Mouse (Mus musculus) kidney, postnatal 10 days (tissue): ENCODE data around the gene Mrtfa.
A peak's percentile ranks its signal among the peaks of the same experiment; 100 is the strongest.

ENCODE experiments used
- DNase-seq: peaks from one replicate; pipeline ENCODE4 v3.0.0; 2021; ENCODE audit warnings: mixed read lengths

The Mrtfa gene

GRCm38 (mm10) chr15:81190630-81191178 lies at the start of gene Mrtfa:
Mrtfa (minus strand) TSS chr15:81190757.
- peak; percentile 99 for DNase-seq

- DNase-seq = no peak
Observed at GRCm38 (mm10) chr15:81239794-81240343, 49.3 kb upstream of the Mrtfa start.

GRCm38 (mm10) chr15:81239261-81239660 lies 48.7 kb upstream of the Mrtfa start:
- DNase-seq = peak; percentile 75

DNA sequence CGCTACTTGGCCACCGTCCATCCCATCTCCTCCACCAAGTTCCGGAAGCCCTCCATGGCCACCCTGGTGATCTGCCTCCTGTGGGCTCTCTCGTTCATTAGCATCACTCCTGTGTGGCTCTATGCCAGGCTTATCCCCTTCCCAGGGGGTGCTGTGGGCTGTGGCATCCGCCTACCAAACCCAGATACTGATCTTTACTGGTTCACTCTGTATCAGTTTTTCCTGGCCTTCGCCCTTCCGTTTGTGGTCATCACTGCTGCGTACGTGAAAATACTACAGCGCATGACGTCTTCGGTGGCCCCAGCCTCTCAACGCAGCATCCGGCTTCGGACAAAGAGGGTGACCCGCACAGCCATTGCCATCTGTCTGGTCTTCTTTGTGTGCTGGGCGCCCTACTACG lies 46.9 kb upstream of the Mrtfa start:
- DNase-seq = no peak

DNA sequence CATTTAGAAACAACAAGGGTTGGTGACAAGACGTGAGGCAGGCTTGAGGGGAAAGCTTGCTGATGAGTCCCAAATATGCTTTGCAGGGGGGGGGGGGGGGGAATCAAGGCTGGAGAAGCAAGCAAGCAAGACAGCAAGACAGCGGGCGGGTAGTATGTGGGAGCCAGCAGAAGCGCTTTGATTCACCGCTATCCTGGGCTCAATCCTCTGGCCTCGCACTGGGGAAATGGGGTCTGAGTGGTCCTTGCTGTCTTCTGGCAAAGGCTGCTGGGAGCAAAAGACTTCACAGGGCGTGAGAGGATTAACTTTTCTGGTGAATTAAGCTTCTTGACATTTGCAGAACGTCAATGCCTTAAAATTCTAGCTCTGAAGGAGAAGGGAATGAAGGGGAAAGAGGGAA lies 45.5 kb upstream of the Mrtfa start:
- DNase-seq = no peak

- peak; percentile 70 for DNase-seq
Observed at GRCm38 (mm10) chr15:81235086-81235920, 44.7 kb upstream of the Mrtfa start, which contains the start of gene Mchr1. Mchr1 (plus strand) TSS chr15:81235499.

DNA sequence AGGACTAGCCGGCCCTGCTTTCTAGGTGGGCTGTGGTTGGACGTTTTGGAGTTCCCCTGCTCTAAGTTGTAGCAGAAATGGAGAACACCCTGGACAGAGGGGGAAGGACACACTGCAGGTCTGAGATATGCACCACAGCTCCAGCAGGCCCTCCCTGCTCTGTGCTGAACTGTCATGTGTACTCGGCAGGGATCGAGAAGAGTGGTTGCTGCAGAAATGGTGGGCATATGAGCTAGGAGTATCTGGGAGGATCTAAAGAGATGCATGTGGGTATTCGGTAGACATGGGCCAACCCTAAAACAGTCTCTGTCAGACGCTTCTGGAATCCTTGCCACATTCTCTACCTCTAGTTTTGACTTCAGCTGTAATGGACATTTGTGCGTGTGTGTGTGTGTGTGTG lies 40.8 kb upstream of the Mrtfa start:
- DNase-seq = no peak

- peak; percentile 22 for DNase-seq
Observed at GRCm38 (mm10) chr15:81229791-81230190, 39.2 kb upstream of the Mrtfa start.

GRCm38 (mm10) chr15:81228258-81228657 lies 37.7 kb upstream of the Mrtfa start:
- DNase-seq = no peak

GRCm38 (mm10) chr15:81227275-81227674 lies 36.7 kb upstream of the Mrtfa start:
- no peak for DNase-seq

- DNase-seq = no peak
Observed at GRCm38 (mm10) chr15:81226796-81227195, 36.2 kb upstream of the Mrtfa start.

GRCm38 (mm10) chr15:81225732-81226131 lies 35.2 kb upstream of the Mrtfa start:
- no peak for DNase-seq

GRCm38 (mm10) chr15:81225016-81225415 lies 34.5 kb upstream of the Mrtfa start:
- no peak for DNase-seq

DNA sequence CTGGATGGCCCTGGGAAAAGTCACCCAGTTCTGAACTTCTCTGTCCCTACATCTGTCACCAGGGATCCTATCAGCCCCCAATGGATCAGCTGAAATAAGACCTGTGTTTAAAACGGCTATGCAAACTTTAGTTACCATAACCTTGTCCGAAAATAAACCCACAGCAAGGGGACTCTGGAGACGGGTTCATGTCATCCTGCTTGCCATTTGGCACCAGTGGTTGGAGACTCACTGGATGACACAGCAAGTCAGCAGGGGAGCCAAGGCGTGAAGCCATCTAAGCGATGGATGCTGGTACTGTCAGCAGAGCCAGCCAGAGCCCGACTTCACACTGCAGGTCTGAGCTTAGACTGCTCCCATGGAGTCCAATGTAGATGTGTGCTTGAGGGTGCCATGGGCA lies 30.9 kb upstream of the Mrtfa start:
- DNase-seq = no peak

DNA sequence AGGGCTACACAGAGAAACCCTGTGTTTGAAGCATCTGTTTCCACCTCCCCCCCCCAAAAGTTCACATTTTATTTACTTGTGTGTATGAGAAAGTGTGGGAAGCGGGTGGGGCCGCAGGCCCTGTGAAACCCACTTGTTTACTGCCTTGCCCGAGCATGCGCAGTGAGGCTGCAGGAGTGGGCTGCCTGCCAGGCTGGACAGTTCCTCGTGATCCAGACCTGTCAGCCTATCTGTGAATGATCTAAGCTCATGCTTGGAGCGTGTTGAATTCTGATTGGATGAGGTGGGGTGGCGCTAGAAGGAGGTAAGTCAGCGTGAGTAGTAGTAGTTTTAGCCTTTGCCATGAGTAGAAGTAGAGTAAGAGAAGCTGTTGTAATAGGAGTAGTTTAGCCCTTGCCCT lies 29.5 kb upstream of the Mrtfa start:
- peak; percentile 36 for DNase-seq

DNA sequence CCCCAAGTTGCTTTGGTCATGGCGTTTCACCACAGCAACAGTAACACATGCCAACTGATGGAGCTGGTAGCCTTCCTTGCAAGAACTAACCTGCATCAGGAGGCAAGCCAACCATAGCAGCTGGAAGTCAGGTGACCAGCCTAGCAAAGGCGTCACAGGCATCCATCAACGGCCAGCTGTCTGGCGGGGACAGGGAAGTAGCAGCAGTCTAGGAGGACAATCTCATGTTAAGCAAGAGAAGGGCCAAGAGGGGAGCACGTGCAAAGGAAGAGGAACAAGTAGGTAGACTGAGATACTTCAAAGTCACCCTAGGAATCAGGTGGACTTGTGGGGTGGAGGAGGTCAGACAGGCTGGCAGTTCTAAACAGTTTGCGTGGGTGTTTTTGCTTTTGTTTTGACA lies 28.5 kb upstream of the Mrtfa start:
- no peak for DNase-seq

GRCm38 (mm10) chr15:81216906-81217653 lies 26.5 kb upstream of the Mrtfa start:
- DNase-seq = peak; percentile 41

DNA sequence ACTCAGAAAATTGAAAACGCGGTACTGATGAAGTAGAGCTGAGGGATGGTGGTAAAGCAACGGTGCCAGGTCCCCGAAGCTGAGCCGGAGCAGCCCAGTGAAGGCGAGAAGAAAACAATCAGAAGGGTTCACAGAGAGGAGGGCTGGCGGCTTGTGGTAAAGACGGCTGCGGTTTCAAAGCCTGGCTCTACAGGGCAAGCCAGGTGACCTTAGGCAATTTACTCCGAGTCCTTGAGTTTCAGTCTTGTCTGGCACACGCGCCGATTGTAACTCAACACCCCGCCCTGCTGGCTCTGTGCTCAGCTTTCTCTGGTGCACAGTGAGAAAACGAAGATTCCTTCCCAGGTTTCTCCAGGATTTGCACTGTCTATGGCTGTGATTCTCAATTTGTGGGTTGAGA lies 22.4 kb upstream of the Mrtfa start:
- peak; percentile 23 for DNase-seq

DNA sequence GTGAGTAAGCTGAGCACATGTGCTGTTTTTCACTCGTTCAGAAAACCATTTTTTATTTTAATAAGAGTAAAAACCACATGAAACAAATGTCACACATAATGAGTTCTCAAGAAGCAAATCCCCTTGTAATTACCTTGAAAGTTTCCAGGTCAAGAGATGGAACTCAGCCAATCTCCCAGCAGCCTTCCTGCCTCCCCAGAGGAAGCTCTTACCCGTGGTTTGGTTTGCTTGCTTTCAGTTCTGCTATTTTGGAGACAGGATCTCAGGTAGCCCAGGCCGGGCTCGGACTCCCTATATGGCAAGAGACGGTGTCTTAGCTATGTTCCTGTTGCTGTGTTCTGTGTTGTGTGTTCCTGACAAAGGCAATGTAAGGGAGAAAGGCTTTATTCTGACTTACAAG lies 19.9 kb upstream of the Mrtfa start:
- DNase-seq = no peak

DNA sequence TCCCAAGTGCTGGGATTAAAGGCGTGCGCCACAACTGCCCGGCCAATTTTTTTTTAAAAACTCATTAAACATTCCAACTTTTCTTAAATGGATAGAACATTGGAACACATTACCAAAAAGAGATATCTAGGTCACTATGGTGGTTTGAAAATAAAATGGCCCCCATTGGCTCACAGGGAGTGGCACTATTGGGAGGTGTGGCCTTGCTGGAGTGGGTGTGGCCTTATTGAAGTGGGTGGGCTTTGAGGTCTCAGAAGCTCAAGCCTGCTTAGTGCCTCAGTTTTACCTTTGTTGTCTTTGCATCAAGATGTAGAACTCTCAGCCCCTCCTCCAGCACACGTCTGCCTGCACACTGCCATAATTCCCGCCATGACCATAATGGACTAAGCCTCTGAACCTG lies 11.9 kb upstream of the Mrtfa start:
- no peak for DNase-seq

DNA sequence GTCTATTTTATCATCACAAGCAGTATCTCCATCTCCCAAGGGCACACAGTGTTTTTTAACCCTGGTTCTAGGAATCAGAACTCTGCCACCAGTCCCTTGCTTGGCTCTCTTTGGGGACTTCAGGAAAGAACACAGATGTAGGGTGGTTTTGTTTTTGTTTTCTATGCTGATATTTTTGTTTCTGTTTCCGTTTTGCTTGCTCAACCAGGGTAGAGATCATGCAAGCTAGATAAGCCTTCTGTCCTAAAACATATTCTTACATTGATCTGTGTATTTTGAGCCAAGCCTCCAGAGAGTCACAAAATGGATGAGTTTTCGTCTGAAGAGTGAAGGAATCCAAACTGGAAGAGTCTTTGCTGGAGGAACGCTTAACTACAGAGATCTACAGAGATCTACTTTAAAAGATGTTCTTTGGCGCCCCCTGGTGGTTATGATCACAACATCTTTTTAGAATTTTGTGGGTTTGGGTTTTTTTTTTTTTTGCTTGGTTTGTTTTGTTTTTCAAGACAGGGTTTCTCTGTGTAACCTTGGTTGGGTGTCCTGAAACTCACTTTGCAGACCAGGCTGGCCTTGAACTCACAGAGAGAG lies 8.9 kb upstream of the Mrtfa start:
- DNase-seq = peak; percentile 89

DNA sequence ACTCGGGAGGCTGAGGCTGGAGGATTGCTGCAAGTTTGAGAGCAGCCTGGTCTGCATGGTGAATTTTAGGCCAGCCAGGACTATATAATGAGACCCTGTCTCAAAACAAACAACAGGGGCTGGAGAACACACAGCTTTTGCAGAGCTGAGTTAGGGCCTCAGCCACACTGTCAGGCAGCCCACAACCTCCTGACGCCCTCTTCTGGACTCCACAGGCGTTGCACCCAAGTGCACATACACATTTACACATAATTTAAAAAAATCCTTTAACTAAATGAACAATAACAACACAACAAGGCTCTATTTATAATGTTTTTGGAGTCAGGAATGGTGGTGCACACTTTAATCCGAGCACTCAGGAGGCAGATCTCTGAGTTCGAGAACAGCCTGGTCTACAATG lies 7.9 kb upstream of the Mrtfa start:
- no peak for DNase-seq

GRCm38 (mm10) chr15:81197197-81197596 lies 6.6 kb upstream of the Mrtfa start:
- no peak for DNase-seq
